Mouse (Mus musculus) heart, postnatal 4 days (tissue): ENCODE measurements around the gene Dennd5a. TPM values are rescaled to one million over a fixed set of nuclear protein-coding genes. Genes with fewer than 3 reads are reported as not detected.

Experiments used
- total RNA-seq, 2 experiments: library from RNA; stranded (reverse); gene quantifications; 2 replicates each; pipeline ENCODE4 v1.2.3; 2021

The Dennd5a gene
- total RNA-seq, 2 experiments from 2014 or later = 185 to 190 TPM

Other genes with a start within 250 kb of the Dennd5a start
- gene BC051019, start 236.6 kb downstream of the Dennd5a start, total RNA-seq = not detected
- gene Ascl3, start 228.7 kb downstream of the Dennd5a start, total RNA-seq = not detected
- gene Tmem9b, start 207.6 kb downstream of the Dennd5a start, total RNA-seq = 10 to 100 TPM; 33.8 to 35.8 TPM
- under 1 TPM; 0.54 to 0.55 TPM for gene Nrip3, start 178.4 kb downstream of the Dennd5a start, total RNA-seq
- gene Scube2, start 94.8 kb downstream of the Dennd5a start, total RNA-seq = 10 to 100 TPM; 13.7 to 15.4 TPM
- 10 to 100 TPM; 50.9 to 55.2 TPM for gene Tmem41b, start 26.5 kb upstream of the Dennd5a start, total RNA-seq
- 100 to 1,000 TPM in 1 of 2 experiments, 10 to 100 TPM in 1; 99.5 to 103 TPM for gene Ipo7, start 57.8 kb upstream of the Dennd5a start, total RNA-seq
- gene Zfp143, start 100.7 kb upstream of the Dennd5a start, total RNA-seq = 10 to 100 TPM; 12.9 to 14.4 TPM
- gene Wee1, start 161.6 kb upstream of the Dennd5a start, total RNA-seq = 10 to 100 TPM; 42.5 to 45.8 TPM